Comparison of ENCODE assay signal across 8 mouse cellular contexts in genomic region chr11:91289194-91290123, GRCm38 (mm10).
A peak's percentile ranks its signal among the peaks of the same experiment; 100 is the strongest.
DNase-seq lines count a peak whose midpoint lies in the region; ATAC-seq and TF ChIP-seq lines count a peak whose summit lies in the region.

No protein-coding gene starts in this region.

- no peaks in the 10 kb centered on the region for H3K36me3 ChIP-seq in heart, postnatal 0 days (replicated peaks; ENCODE audit: control insufficient read depth, insufficient read depth, low read length)
- H3K36me3 ChIP-seq in heart, embryonic 10.5 days: no peaks in the 10 kb centered on the region
- H3K36me3 ChIP-seq in MEL (ENCODE audit: control insufficient read depth in 1 of 2, insufficient read depth in 2 of 2, low read length in 2 of 2): no peaks in the 10 kb centered on the region
- no peaks in the 10 kb centered on the region for H3K36me3 ChIP-seq in embryonic facial prominence, embryonic 11.5 days (replicated peaks; ENCODE audit: control insufficient read depth, insufficient read depth, low read depth, low read length)
- no peaks in the 10 kb centered on the region for H3K36me3 ChIP-seq in midbrain, embryonic 16.5 days (ENCODE audit: control insufficient read depth, insufficient read depth, low read length)

- intact Hi-C loops in heart, postnatal 25 days (cut with DNase I): no loop called here

- H3K79me2 ChIP-seq in MEL (ENCODE audit: control insufficient read depth, insufficient read depth, low read length, poor library complexity): no peaks in the 10 kb centered on the region

- H3K4me2 ChIP-seq in heart, postnatal 0 days (ENCODE audit: low read depth, low read length): no peak overlapping the region
- no peak overlapping the region for H3K4me2 ChIP-seq in embryonic facial prominence, embryonic 11.5 days (ENCODE audit: low read depth, low read length)
- no peak overlapping the region for H3K4me2 ChIP-seq in midbrain, embryonic 16.5 days (ENCODE audit: low read length)

- peak; percentile 13 for TF ChIP-seq RAD21 in MEL (IDR thresholded peaks at IDR 0.05; ENCODE audit: low read depth, low read length)

- H3K4me1 ChIP-seq in heart, postnatal 0 days (ENCODE audit: control insufficient read depth, insufficient read depth): no peaks in the 10 kb centered on the region
- no peaks in the 10 kb centered on the region for H3K4me1 ChIP-seq in heart, embryonic 10.5 days
- H3K4me1 ChIP-seq in MEL (ENCODE audit: control insufficient read depth in 1 of 2, insufficient read depth in 2 of 2, low read length in 2 of 2): no peaks in the 10 kb centered on the region
- no peaks in the 10 kb centered on the region for H3K4me1 ChIP-seq in embryonic facial prominence, embryonic 11.5 days (ENCODE audit: control insufficient read depth, insufficient read depth, low read length)
- peaks cover 3% of the 10 kb centered on the region; the same call in 1 of the 2 replicates for H3K4me1 ChIP-seq in midbrain, embryonic 16.5 days (ENCODE audit: control insufficient read depth, insufficient read depth, low read length)

- TF ChIP-seq EP300 in heart, postnatal 0 days (IDR thresholded peaks at IDR 0.05; ENCODE audit: low read depth): no peak
- no peak for TF ChIP-seq EP300 in MEL (IDR thresholded peaks at IDR 0.05; ENCODE audit: low read depth in 1 of 2, low read length in 2 of 2)

- 59% methylated on average over 10 of the region's 10 CpGs for WGBS in heart, postnatal 0 days
- 66% methylated on average over 10 of the region's 10 CpGs for WGBS in heart, embryonic 10.5 days
- 47% methylated on average over 10 of the region's 10 CpGs for WGBS in embryonic facial prominence, embryonic 11.5 days
- 36% methylated on average over 10 of the region's 10 CpGs for WGBS in midbrain, embryonic 16.5 days

- no peak overlapping the region for H3K4me3 ChIP-seq in heart, postnatal 0 days (ENCODE audit: low read depth, low read length)
- no peak overlapping the region for H3K4me3 ChIP-seq in heart, embryonic 10.5 days
- no peak overlapping the region for H3K4me3 ChIP-seq in MEL (ENCODE audit: control insufficient read depth in 1 of 2, insufficient read depth in 1 of 2, low read depth in 2 of 2, low read length in 2 of 2)
- H3K4me3 ChIP-seq in embryonic facial prominence, embryonic 11.5 days (ENCODE audit: low read depth, low read length): no peak overlapping the region
- H3K4me3 ChIP-seq in midbrain, embryonic 16.5 days (ENCODE audit: low read depth, low read length): no peak overlapping the region

- no peak for TF ChIP-seq POLR2A in MEL (IDR thresholded peaks at IDR 0.05; ENCODE audit: control insufficient read depth in 1 of 2, insufficient read depth in 1 of 2, low read depth in 1 of 2, low read length in 2 of 2, poor library complexity in 1 of 2)

- no peak overlapping the region for H3K27ac ChIP-seq in heart, postnatal 0 days (ENCODE audit: low read depth)
- H3K27ac ChIP-seq in heart, embryonic 10.5 days: no peak overlapping the region
- H3K27ac ChIP-seq in MEL (ENCODE audit: control insufficient read depth, low read depth, low read length): no peak overlapping the region
- H3K27ac ChIP-seq in embryonic facial prominence, embryonic 11.5 days (replicated peaks; ENCODE audit: low read depth, low read length): no peak overlapping the region
- H3K27ac ChIP-seq in midbrain, embryonic 16.5 days (ENCODE audit: low read length): no peak overlapping the region

- ATAC-seq in heart, postnatal 0 days (ENCODE audit: insufficient read depth, low read depth): no peak
- no peak for ATAC-seq in embryonic facial prominence, embryonic 11.5 days (replicated peaks; ENCODE audit: insufficient number of reproducible peaks, low FRiP score, low TSS enrichment, low read depth)
- peak; percentile 62; the same call in 1 of the 2 replicates for ATAC-seq in midbrain, embryonic 16.5 days

- H3K9ac ChIP-seq in heart, postnatal 0 days (replicated peaks; ENCODE audit: low read depth, low read length): no peak overlapping the region
- no peak overlapping the region for H3K9ac ChIP-seq in MEL (ENCODE audit: control insufficient read depth, low read depth, low read length, poor library complexity, severe bottlenecking)
- H3K9ac ChIP-seq in embryonic facial prominence, embryonic 11.5 days (replicated peaks; ENCODE audit: low read length): no peak overlapping the region
- H3K9ac ChIP-seq in midbrain, embryonic 16.5 days (ENCODE audit: low read depth, low read length): no peak overlapping the region

- no peaks in the 10 kb centered on the region for H3K27me3 ChIP-seq in heart, postnatal 0 days (ENCODE audit: control insufficient read depth, insufficient read depth, low read length)
- H3K27me3 ChIP-seq in heart, embryonic 10.5 days (ENCODE audit: insufficient read depth, poor library complexity, severe bottlenecking): no peaks in the 10 kb centered on the region
- H3K27me3 ChIP-seq in MEL (ENCODE audit: control insufficient read depth in 1 of 2, insufficient read depth in 2 of 2, low read length in 2 of 2): no peaks in the 10 kb centered on the region
- no peaks in the 10 kb centered on the region for H3K27me3 ChIP-seq in embryonic facial prominence, embryonic 11.5 days (ENCODE audit: control insufficient read depth, insufficient read depth, low read length)
- H3K27me3 ChIP-seq in midbrain, embryonic 16.5 days (ENCODE audit: control insufficient read depth, insufficient read depth, low read depth, low read length): no peaks in the 10 kb centered on the region

- H3K9me3 ChIP-seq in heart, postnatal 0 days (replicated peaks; ENCODE audit: control insufficient read depth, low read length): no peaks in the 10 kb centered on the region
- no peaks in the 10 kb centered on the region for H3K9me3 ChIP-seq in heart, embryonic 10.5 days
- H3K9me3 ChIP-seq in MEL (replicated peaks; ENCODE audit: insufficient read depth, low read length): no peaks in the 10 kb centered on the region
- no peaks in the 10 kb centered on the region for H3K9me3 ChIP-seq in embryonic facial prominence, embryonic 11.5 days (replicated peaks; ENCODE audit: control insufficient read depth, low read length)
- H3K9me3 ChIP-seq in midbrain, embryonic 16.5 days (replicated peaks; ENCODE audit: control insufficient read depth, low read length, poor library complexity, severe bottlenecking): no peaks in the 10 kb centered on the region

- TF ChIP-seq CTCF in heart, postnatal 0 days (IDR thresholded peaks at IDR 0.05; ENCODE audit: low read depth): peak; percentile 46
- TF ChIP-seq CTCF in MEL (IDR thresholded peaks at IDR 0.05 in 2 of 3, conservative IDR thresholded peaks at IDR 0.05 in 1 of 3; ENCODE audit: control insufficient read depth in 1 of 3, insufficient read depth in 1 of 3, low read depth in 2 of 3, low read length in 3 of 3, poor library complexity in 1 of 3, severe bottlenecking in 1 of 3): peak in 2 of 3 experiments; percentile 3 to 17; a peak in 1 of 6 replicates

- DNase-seq in heart, postnatal 0 days (ENCODE audit: low spot score): no peak
- DNase-seq in heart, embryonic 10.5 days (ENCODE audit: low spot score): no peak
- DNase-seq in MEL (ENCODE audit: low read depth, low spot score): no peak
- peak; percentile 63 for DNase-seq in embryonic facial prominence, embryonic 11.5 days (ENCODE audit: low spot score)
- peak; percentile 45 to 52 for DNase-seq in kidney, postnatal 4 days
- no peak for DNase-seq in gastrocnemius, postnatal 25 days
- DNase-seq in heart, postnatal 25 days (ENCODE audit: low spot score): no peak

TF ChIP-seq in MEL, 35 proteins besides CTCF, POLR2A, EP300 and RAD21:
- TF ChIP-seq SIN3A (IDR thresholded peaks at IDR 0.05; ENCODE audit: low read length) (no peak), POLR2AphosphoS5 (IDR thresholded peaks at IDR 0.05; ENCODE audit: borderline replicate concordance, low read depth, low read length) (no peak), TBP (IDR thresholded peaks at IDR 0.05; ENCODE audit: low read depth, low read length) (no peak), GATA1 (IDR thresholded peaks at IDR 0.05; ENCODE audit: low read depth, low read length) (no peak), HCFC1 (IDR thresholded peaks at IDR 0.05; ENCODE audit: low read depth, low read length) (no peak), MAFK (IDR thresholded peaks at IDR 0.05; ENCODE audit: borderline replicate concordance, low read depth, low read length) (no peak), GABPA (IDR thresholded peaks at IDR 0.05; ENCODE audit: low read depth, low read length) (no peak), CHD2 (IDR thresholded peaks at IDR 0.05; ENCODE audit: low read length) (no peak), ZMIZ1 (IDR thresholded peaks at IDR 0.05; ENCODE audit: low read depth, low read length) (no peak), NRF1 (IDR thresholded peaks at IDR 0.05; ENCODE audit: insufficient read depth, low read depth, low read length, poor library complexity, severe bottlenecking) (no peak), E2F4 (IDR thresholded peaks at IDR 0.05; ENCODE audit: borderline replicate concordance, low read depth, low read length) (no peak), ELF1 (IDR thresholded peaks at IDR 0.05; ENCODE audit: low read depth, low read length) (no peak), ZKSCAN1 (IDR thresholded peaks at IDR 0.05; ENCODE audit: low read depth, low read length) (no peak), KAT2A (conservative IDR thresholded peaks at IDR 0.05; ENCODE audit: low read depth, low read length) (no peak), MYC (IDR thresholded peaks at IDR 0.05; ENCODE audit: low read depth, low read length) (no peak)

Comparison
In these comparisons a context has a peak if more than half of its experiments do, and no peak if none do; other contexts are left out.
1. DNase-seq: peak in embryonic facial prominence, embryonic 11.5 days (single experiment) and kidney, postnatal 4 days (2 of 2); none in heart, postnatal 0 days (single experiment), heart, embryonic 10.5 days (single experiment), MEL (single experiment), gastrocnemius, postnatal 25 days (single experiment) and heart, postnatal 25 days (single experiment).